Mouse (Mus musculus) thymus, adult 2 months (tissue): ENCODE data around the gene Dennd1a. TPM values are rescaled to one million over a fixed set of nuclear protein-coding genes. Genes with fewer than 3 reads are reported as not detected.

Experiments
- DNase-seq: peaks from one replicate; pipeline ENCODE4 v3.0.0; 2021
- H3K27ac ChIP-seq: fragments of 200-500 bp; 2 replicates; pipeline ENCODE4 v1.5.1; 2012; ENCODE audit warnings: low read length, control low read depth; ENCODE audit not compliant: control insufficient read depth, insufficient read depth
- H3K27me3 ChIP-seq: fragments of 200-500 bp; 2 replicates; pipeline ENCODE4 v1.6.1; 2012; ENCODE audit warnings: mild to moderate bottlenecking, low read length, moderate library complexity, mixed read lengths; ENCODE audit not compliant: control insufficient read depth, insufficient read depth
- H3K36me3 ChIP-seq: fragments of 200-500 bp; 2 replicates; pipeline ENCODE4 v1.6.1; 2012; ENCODE audit warnings: mild to moderate bottlenecking, low read length, moderate library complexity; ENCODE audit not compliant: control insufficient read depth, insufficient read depth
- H3K4me1 ChIP-seq: fragments of 200-500 bp; replicated peaks from 2 replicates; pipeline ENCODE4 v1.6.1; 2012; ENCODE audit warnings: low read length; ENCODE audit not compliant: control insufficient read depth, insufficient read depth
- H3K4me3 ChIP-seq: fragments of 200-500 bp; 2 replicates; pipeline ENCODE4 v1.5.1; 2012; ENCODE audit warnings: mild to moderate bottlenecking, low read length, control low read depth, moderate library complexity; ENCODE audit not compliant: control insufficient read depth, insufficient read depth
- CTCF ChIP-seq: fragments of 200-500 bp; IDR thresholded peaks from 2 replicates; pipeline ENCODE4 v1.5.1; 2012; ENCODE audit warnings: mild to moderate bottlenecking, control low read depth, low read length, moderate library complexity, borderline replicate concordance; ENCODE audit not compliant: control insufficient read depth, poor library complexity, insufficient read depth; ENCODE audit errors: extremely low read depth
- POLR2A ChIP-seq: fragments of 200-500 bp; IDR thresholded peaks from 2 replicates; pipeline ENCODE4 v1.6.1; 2012; ENCODE audit warnings: mild to moderate bottlenecking, low read length, control low read depth, moderate library complexity; ENCODE audit not compliant: control insufficient read depth, poor library complexity, insufficient read depth; ENCODE audit errors: extremely low read depth
- WGBS: fragments of 180-500 bp; shearing (Covaris S2); methylation state at CpG from one replicate; pipeline ENCODE4 v1.1.7; 2018; 5-methylcytosine and 5-hydroxymethylcytosine counted together
- polyA plus RNA-seq: library from polyadenylated mRNA; depleted of rRNA; stranded (reverse); fragments of >200 nt; gene quantifications from 2 replicates; pipeline ENCODE4 v1.2.3, GENCODE M21; 2012

Gene Dennd1a
- polyA plus RNA-seq, 1 experiment, result 35.9 TPM

DNA sequence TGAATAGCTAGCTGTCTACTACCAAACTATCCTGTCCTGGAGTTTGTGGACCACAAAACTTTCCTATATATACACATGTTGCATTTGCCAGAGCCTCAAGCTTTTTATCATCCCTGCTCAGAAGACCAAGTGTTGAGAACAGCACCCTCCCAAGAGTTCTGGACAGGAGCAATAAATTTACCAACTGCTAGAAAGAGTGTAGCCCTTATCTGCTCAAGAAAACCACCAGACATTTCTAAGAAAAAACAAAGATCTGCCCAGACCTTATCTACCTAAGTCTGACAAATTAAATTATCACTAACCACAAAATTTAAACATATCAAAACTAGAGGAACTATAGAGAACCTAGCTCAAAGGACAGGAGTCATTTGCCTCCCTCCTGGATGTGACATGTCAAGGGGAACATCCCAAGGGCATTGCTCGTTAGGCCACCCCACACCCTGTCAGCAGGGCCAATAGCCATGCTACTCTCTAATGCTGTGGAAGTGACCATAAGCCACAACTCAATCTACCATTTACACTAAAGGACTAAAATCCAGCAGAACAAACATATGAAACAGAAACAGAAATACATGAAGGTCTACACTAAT lies 154.9 kb downstream of the Dennd1a start:
- 100% methylated on average over 1 of the region's 1 CpGs for WGBS
- no peak for DNase-seq

DNA sequence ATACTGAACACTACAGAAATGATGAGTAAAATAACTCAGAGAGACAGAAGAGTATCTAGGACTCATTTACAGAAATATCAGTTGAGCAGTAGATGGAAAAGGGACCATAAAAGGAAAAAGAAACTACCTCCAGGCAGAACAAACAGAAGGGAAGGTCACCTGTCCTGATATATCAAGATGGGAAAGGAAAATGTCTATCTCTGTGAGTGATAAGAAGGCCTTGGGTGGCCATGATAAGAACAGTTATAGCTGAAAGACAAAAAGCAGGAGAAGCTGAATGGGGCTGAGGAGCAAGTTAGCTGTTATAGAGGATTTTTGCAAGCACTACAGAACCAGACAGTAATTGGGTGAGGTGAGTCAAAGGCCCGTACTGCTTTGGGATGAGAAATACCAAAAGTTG lies 155.7 kb downstream of the Dennd1a start:
- DNase-seq, result no peak
- no peak overlapping the region for H3K27ac ChIP-seq
- no peaks in the 10 kb centered on the region for H3K27me3 ChIP-seq
- WGBS, result 100% methylated on average over 1 of the region's 1 CpGs
- no peaks in the 10 kb centered on the region for H3K36me3 ChIP-seq
- TF ChIP-seq POLR2A (no peak), CTCF (no peak)
- H3K4me3 ChIP-seq, result no peak overlapping the region
- H3K4me1 ChIP-seq, result 0 out of 2 replicates have a peak, but pooled peaks cover 3% of the 10 kb centered on the region

More for the DNA sequence above, 154.9 kb downstream of the Dennd1a start:
- Histone ChIP-seq H3K27me3 (no peaks in the 10 kb centered on the region), H3K27ac (no peak overlapping the region), H3K36me3 (no peaks in the 10 kb centered on the region), H3K4me3 (no peak overlapping the region), H3K4me1 (0 out of 2 replicates have a peak, but pooled peaks cover 3% of the 10 kb centered on the region)
- no peak for TF ChIP-seq CTCF
- no peak for TF ChIP-seq POLR2A

DNA sequence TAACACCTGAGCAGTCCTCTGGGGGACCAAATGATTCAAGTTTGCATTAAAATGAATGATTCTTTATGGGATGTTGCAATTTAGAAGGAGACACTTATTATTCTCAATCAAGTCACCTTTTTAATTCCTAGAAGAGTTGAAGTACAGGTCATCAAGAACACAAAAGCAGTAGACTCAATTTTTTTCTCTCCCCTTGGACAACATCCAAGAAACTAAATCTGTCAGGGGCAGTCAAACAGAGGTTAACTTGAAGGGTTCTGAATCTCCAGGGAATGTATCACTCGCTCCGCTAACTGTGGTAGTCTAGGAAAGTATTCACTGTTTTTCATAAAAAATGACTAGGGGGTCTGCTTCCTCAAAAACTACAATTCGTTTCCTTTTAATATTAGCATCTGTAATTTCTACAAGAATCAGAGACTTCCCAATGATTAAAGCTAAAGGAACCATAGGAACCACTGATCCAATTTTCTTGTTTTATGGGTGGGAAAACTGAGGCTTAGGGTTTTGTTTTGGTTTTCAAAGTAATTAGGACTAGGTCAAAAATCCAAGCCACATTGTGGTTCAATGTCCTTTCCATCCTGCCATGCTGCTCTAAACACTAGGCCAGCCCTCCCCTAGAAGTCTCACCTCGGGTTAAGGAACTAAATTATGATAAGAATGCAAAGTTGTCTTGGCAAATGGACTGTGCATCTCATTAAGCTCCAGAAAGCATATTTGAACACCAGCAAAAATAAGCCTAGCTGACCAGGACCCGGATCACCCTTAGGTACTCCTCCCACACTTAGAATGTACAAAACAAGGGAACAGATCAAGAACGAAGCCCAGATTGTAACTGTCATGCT lies 157.0 kb downstream of the Dennd1a start:
- WGBS, result 95% methylated on average over 6 of the region's 6 CpGs
- DNase-seq, result no peak
- H3K4me1 ChIP-seq, result 0 out of 2 replicates have a peak, but pooled peaks cover 3% of the 10 kb centered on the region
- H3K27me3 ChIP-seq, result no peaks in the 10 kb centered on the region
- H3K4me3 ChIP-seq, result no peak overlapping the region
- H3K27ac ChIP-seq, result no peak overlapping the region
- TF ChIP-seq POLR2A (no peak), CTCF (no peak)
- no peaks in the 10 kb centered on the region for H3K36me3 ChIP-seq

DNA sequence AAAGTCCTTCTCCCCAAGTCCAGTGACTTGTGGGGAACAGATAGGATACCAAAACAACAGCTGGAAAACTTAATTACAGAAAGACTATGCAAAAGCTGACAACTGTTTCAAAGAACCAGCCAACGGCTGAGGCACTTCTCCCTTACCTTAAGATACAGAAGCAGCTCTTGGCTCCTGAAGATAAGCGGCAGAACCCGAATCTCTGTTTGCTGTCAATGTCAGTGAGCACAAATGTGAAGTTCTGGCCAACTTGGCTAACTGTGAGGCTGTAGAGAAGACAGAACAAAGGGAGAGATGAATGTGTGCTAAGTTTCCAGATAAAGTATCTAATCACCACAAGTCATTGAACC lies 160.8 kb downstream of the Dennd1a start:
- TF ChIP-seq POLR2A, result no peak
- no peak for TF ChIP-seq CTCF
- DNase-seq, result no peak
- no peaks in the 10 kb centered on the region for H3K36me3 ChIP-seq
- no peaks in the 10 kb centered on the region for H3K4me1 ChIP-seq
- no peak overlapping the region for H3K4me3 ChIP-seq
- no peak overlapping the region for H3K27ac ChIP-seq
- no peaks in the 10 kb centered on the region for H3K27me3 ChIP-seq
- 92% methylated on average over 3 of the region's 3 CpGs for WGBS

DNA sequence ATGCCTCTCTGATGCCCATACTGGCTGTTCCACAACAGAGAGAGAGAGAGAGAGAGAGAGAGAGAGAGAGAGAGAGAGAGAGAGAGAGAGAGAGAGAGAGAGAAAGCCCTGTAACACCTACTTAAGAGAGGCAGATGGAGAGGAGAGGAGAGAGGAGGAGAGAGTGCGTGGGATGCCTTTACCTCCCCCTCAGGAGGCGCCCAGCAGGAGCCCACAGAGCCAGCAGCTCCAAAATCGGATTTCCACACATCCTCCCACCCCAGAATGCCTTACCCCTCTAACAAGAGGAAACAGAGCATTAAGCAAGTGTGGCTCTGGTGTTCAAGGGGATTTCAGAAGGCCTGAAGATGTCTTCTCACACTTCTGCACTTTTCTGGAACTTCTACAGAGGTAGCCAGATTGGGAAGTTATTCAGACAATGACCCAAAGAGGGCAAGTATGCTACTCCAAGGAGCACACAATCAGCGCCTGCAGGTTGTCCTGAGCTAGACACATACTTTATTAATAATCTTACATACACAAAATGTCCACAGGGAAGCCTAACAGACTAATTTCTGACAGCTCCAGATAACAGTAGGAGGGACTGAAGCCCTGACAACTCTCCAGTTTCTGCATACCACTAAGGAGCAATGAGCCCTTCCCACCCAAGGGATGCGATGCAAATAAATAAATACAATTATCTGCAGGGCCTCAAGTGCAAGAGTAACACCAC lies 161.4 kb downstream of the Dennd1a start:
- WGBS, result 94% methylated on average over 5 of the region's 5 CpGs
- H3K4me3 ChIP-seq, result no peak overlapping the region
- no peak overlapping the region for H3K27ac ChIP-seq
- no peaks in the 10 kb centered on the region for H3K36me3 ChIP-seq
- no peak for DNase-seq
- H3K4me1 ChIP-seq, result no peaks in the 10 kb centered on the region
- H3K27me3 ChIP-seq, result no peaks in the 10 kb centered on the region
- TF ChIP-seq POLR2A (no peak), CTCF (no peak)

DNA sequence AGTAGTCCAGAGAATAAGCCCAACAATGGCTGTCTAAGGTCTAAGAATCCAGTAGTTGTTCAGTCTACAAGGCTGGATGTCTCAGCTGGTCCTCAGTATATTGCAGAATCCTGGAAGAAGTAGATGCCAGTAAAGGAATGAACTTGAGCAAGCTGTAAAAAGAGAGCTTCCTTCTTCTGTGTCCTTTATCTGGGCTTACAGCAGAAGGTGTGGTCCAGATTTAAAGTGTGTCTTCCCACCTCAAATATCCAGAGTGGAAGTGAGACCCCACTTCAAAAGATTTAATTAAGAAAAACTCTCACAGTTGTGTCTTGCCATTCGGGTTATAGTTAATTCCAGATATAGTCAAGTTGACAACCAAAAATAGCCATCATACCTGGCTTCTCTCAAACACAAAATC lies 162.5 kb downstream of the Dennd1a start:
- H3K4me3 ChIP-seq, result no peak overlapping the region
- no peak for DNase-seq
- TF ChIP-seq CTCF, result no peak
- no peak for TF ChIP-seq POLR2A
- 97% methylated on average over 1 of the region's 1 CpGs for WGBS
- H3K4me1 ChIP-seq, result no peaks in the 10 kb centered on the region
- no peaks in the 10 kb centered on the region for H3K36me3 ChIP-seq
- H3K27me3 ChIP-seq, result no peaks in the 10 kb centered on the region
- no peak overlapping the region for H3K27ac ChIP-seq
